Mouse (Mus musculus): Measurements from ENCODE around the gene Fars2. TPM values are rescaled to one million over a fixed set of nuclear protein-coding genes. Genes with fewer than 3 reads are reported as not detected.

Gene Fars2
- polyA plus RNA-seq, 1 experiment from 2014 or later, result 25.2 TPM

DNA sequence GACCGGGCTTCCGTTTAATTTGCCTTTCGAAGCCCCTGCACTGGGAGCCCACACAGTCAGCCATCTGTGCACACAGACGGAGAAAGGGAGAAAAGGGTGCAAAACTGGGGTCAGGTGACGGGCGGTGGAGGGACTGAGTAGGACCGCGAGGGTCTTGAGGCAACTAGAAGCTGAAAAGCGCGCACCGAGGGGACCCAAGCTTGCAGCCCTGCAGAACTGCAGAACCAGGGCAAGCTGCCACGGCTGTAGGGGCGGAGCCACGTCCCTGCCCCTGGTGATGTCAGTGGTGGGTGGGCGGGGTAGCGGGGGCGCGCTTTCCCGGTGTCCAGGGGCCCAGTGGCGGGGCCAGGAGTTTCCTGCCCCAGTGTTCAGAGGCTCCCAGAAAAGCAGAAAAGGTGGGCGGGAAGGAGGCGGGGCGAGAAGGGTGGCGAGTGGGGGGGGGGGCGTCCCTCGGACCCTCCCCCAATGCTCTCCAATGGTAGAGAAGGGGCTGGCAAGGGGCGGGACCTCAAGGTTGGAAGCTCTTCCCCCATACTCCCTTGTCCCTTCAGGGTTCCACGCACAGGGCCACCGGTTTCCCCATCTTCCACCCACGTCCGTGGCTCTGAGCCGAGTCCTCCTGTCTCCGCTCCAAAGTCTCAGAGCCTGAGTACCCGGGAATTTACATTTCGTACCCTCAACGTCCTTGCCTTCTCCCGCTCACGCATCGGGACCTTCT is 618.8 kb downstream of the Fars2 start:
- DNase-seq (ENCODE audit: low spot score), result peak; percentile 90
- Histone ChIP-seq H3K36me3 (no peaks in the 10 kb centered on the region), H3K9me3 (replicated peaks) (no peaks in the 10 kb centered on the region), H3K4me1 (peaks cover 41% of the 10 kb centered on the region), H3K27me3 (ENCODE audit: low read depth, poor library complexity, severe bottlenecking) (peaks cover 69% of the 10 kb centered on the region), H3K4me3 (peak overlapping the region; percentile 58), H3K27ac (replicated peaks) (peak overlapping the region; percentile 82)
- WGBS, result under 1% methylated on average over 39 of the region's 39 CpGs

DNA sequence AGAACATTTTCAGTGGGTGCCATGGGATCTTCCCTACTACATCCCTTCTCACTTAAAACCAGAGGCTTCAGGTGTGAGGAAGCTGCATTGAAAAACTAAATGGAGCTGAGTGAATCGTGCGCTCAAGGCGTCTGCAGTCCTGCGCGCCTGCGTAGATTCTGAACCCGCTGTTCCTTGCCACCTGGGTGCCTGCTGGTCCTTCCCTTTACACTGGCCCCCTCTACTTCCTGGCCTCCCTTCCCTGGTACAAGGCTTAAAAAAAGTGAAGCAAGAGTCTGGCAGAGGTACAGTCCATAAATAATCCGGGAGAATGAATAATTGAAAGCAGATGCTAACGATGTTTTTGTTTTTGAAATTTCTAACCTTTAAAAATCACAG is 619.4 kb downstream of the Fars2 start:
- whole genome bisulfite sequencing, result 7% methylated on average over 9 of the region's 9 CpGs
- no peak for DNase-seq (ENCODE audit: low spot score)
- Histone ChIP-seq H3K27ac (replicated peaks) (peak overlapping the region; percentile 82), H3K9me3 (replicated peaks) (no peaks in the 10 kb centered on the region), H3K4me3 (peak overlapping the region; percentile 58), H3K4me1 (peaks cover 36% of the 10 kb centered on the region), H3K36me3 (no peaks in the 10 kb centered on the region), H3K27me3 (ENCODE audit: low read depth, poor library complexity, severe bottlenecking) (peaks cover 64% of the 10 kb centered on the region)

DNA sequence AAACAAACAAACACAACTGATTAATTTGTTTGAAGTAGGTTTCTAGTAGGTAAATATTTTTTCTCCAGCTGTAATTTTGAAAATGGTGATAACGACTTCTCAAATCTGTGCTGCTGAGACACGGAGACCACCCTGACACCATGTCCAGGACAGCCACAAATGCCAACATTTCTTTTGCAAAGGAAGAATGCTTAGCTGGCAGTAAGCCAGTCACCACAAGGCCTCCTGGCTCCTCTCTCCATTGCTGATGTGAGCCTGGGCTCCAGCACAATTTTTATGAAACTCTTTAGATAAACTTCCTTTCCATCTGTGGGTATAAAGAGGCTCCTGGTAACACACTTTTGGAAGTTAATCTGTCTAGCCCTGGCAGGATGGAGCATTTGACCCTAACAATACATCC is 632.8 kb downstream of the Fars2 start:
- H3K4me3 ChIP-seq, result no peak overlapping the region
- 75% methylated on average over 2 of the region's 2 CpGs for WGBS
- no peaks in the 10 kb centered on the region for H3K9me3 ChIP-seq (replicated peaks)
- H3K36me3 ChIP-seq, result no peaks in the 10 kb centered on the region
- no peaks in the 10 kb centered on the region for H3K4me1 ChIP-seq
- DNase-seq (ENCODE audit: low spot score), result no peak
- H3K27ac ChIP-seq (replicated peaks), result no peak overlapping the region
- H3K27me3 ChIP-seq (ENCODE audit: low read depth, poor library complexity, severe bottlenecking), result no peaks in the 10 kb centered on the region

DNA sequence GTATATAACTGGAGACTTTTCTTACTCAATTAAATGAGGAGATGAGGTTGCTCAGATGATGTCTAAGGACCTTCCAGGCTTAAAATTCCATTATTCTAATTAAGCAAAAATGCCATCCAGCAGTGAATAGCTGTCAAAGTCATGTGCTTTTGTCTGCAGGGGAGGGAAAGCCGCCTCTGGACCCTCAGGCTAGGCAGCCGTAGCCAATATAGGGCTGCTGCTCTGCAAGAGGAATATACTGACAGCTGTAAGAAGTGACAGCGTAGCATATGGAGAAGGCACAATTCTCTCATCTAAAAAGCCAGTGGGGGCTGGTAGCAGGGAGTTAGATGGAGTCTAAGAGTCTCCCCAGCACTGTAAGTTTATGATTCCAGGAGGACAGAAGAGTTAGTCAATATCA is 634.6 kb downstream of the Fars2 start:
- H3K4me3 ChIP-seq, result no peak overlapping the region
- no peaks in the 10 kb centered on the region for H3K27me3 ChIP-seq (ENCODE audit: low read depth, poor library complexity, severe bottlenecking)
- H3K9me3 ChIP-seq (replicated peaks), result no peaks in the 10 kb centered on the region
- H3K4me1 ChIP-seq, result no peaks in the 10 kb centered on the region
- no peak overlapping the region for H3K27ac ChIP-seq (replicated peaks)
- 73% methylated on average over 3 of the region's 3 CpGs for WGBS
- no peaks in the 10 kb centered on the region for H3K36me3 ChIP-seq
- no peak for DNase-seq (ENCODE audit: low spot score)

DNA sequence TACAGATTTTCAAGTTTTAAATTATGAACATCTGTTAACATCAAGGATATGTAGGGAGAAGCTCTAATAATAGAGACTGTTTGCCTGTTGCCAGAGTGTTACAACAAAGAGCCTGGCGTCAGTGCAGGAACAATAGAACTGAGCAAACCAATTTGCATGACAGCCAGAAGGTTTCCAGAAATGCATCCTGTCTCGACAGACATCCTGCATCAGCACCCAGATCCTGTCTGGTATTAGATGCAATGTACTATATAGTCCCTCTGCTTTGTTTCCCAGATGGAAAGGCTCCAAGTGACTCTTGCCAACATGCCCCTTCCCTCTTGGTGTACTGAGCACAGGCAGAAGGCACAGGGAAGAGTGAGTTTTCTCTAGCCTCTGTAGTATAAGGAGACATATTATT is 649.6 kb downstream of the Fars2 start:
- WGBS, result 40% methylated on average over 2 of the region's 2 CpGs

More for the DNA sequence above, 649.6 kb downstream of the Fars2 start:
- Histone ChIP-seq H3K9me3 (replicated peaks) (no peaks in the 10 kb centered on the region), H3K27ac (replicated peaks) (no peak overlapping the region), H3K36me3 (no peaks in the 10 kb centered on the region), H3K4me3 (no peak overlapping the region), H3K27me3 (ENCODE audit: low read depth, poor library complexity, severe bottlenecking) (no peaks in the 10 kb centered on the region), H3K4me1 (no peaks in the 10 kb centered on the region)
- DNase-seq (ENCODE audit: low spot score), result no peak

Other genes with a start within 250 kb of the Fars2 start
- gene Rpp40, start 211.1 kb upstream of the Fars2 start, polyA plus RNA-seq (2016; fragmentation: Nextera tagmentation; extraction: Ambion mirVana), result 21.8 and 25.6 TPM in 2 replicates
- 3.3 and 3.7 TPM in 2 replicates for gene Ppp1r3g, start 158.6 kb upstream of the Fars2 start, polyA plus RNA-seq (2016; fragmentation: Nextera tagmentation; extraction: Ambion mirVana)
- 23.9 TPM in 2 replicates for gene Lyrm4, start 114 bp downstream of the Fars2 start, polyA plus RNA-seq (2016; fragmentation: Nextera tagmentation; extraction: Ambion mirVana)

Data from midbrain, embryonic 10.5 days (tissue).